Mouse (Mus musculus) neural tube, embryonic 11.5 days (tissue): ENCODE data around the gene Msh4. TPM values are rescaled to one million over a fixed set of nuclear protein-coding genes. Genes with fewer than 3 reads are reported as not detected.

Experiments used
- ATAC-seq: fragments of 200-750 bp; cut with Nextera tagmentation; 2 replicates; pipeline ENCODE4 v1.8.0; 2017; ENCODE audit warnings: moderate number of reproducible peaks, mild to moderate bottlenecking, moderate TSS enrichment, moderate library complexity; ENCODE audit not compliant: insufficient read depth, low FRiP score, low TSS enrichment
- DNase-seq: peaks from one replicate; pipeline ENCODE4 v3.0.0-alpha.2; 2015; ENCODE audit warnings: low spot score
- H3K27ac ChIP-seq: fragments of 300-500 bp; sonication (generic); 2 replicates; pipeline ENCODE4 v1.5.1; 2014; ENCODE audit warnings: low read depth, mild to moderate bottlenecking, low read length
- H3K27me3 ChIP-seq: fragments of 300-500 bp; sonication (generic); 2 replicates; pipeline ENCODE4 v1.6.1; 2014; ENCODE audit warnings: mild to moderate bottlenecking, low read length, mixed read lengths; ENCODE audit not compliant: control insufficient read depth, insufficient read depth
- H3K36me3 ChIP-seq: fragments of 300-500 bp; sonication (generic); 2 replicates; pipeline ENCODE4 v1.6.1; 2014; ENCODE audit warnings: mild to moderate bottlenecking, low read length, moderate library complexity, mixed read lengths; ENCODE audit not compliant: control insufficient read depth, insufficient read depth
- H3K4me1 ChIP-seq: fragments of 300-500 bp; sonication (generic); 2 replicates; pipeline ENCODE4 v1.6.1; 2014; ENCODE audit warnings: low read length, mixed read lengths; ENCODE audit not compliant: control insufficient read depth, insufficient read depth
- H3K4me2 ChIP-seq: fragments of 300-500 bp; sonication (generic); 2 replicates; pipeline ENCODE4 v1.6.1; 2014; ENCODE audit warnings: low read depth, mild to moderate bottlenecking, moderate library complexity
- H3K4me3 ChIP-seq: fragments of 300-500 bp; sonication (generic); 2 replicates; pipeline ENCODE4 v1.5.1; 2014; ENCODE audit warnings: low read depth, low read length
- H3K9ac ChIP-seq: fragments of 300-500 bp; sonication (generic); 2 replicates; pipeline ENCODE4 v1.6.1; 2014; ENCODE audit warnings: mild to moderate bottlenecking, low read length
- H3K9me3 ChIP-seq: fragments of 300-500 bp; sonication (generic); 2 replicates; pipeline ENCODE4 v1.6.1; 2016; ENCODE audit warnings: low read length; ENCODE audit not compliant: control insufficient read depth
- WGBS: fragments of 180-500 bp; shearing (Covaris S2); extraction: QIAGEN DNeasy Blood & Tissue Kit; methylation state at CpG from one replicate; pipeline ENCODE4 v1.1.7; 2014; 5-methylcytosine and 5-hydroxymethylcytosine counted together
- polyA plus RNA-seq: library from polyadenylated mRNA; unstranded; fragments of >200 nt; fragmentation: Nextera tagmentation; extraction: Ambion mirVana; gene quantifications from 2 replicates; pipeline ENCODE4 v1.2.1, GENCODE M21; 2014

Gene Msh4
- polyA plus RNA-seq, 1 experiment from 2014 or later = 0.07 TPM

DNA sequence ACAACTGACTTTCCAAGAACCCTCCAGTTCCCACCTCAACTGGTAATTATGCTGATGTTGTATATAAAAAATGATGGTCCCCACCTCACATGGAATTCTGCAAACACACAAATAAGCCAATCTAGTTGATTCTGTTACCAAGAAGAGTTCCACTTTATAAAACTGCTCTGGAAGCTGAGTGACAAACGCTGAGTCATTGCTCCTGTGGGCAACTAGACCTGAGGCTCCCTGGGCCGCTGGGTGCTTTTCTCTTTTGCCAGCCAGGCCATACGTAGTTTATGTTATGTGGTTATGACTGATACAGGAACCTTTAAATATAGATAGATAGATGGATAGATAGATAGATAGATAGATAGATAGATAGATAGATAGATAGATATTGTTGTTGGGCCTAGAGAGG lies 87.2 kb downstream of the Msh4 start:
- no peak for ATAC-seq
- Histone ChIP-seq H3K9me3 (no peaks in the 10 kb centered on the region), H3K27ac (no peak overlapping the region), H3K4me1 (no peaks in the 10 kb centered on the region), H3K36me3 (no peaks in the 10 kb centered on the region), H3K9ac (no peak overlapping the region), H3K4me3 (no peak overlapping the region), H3K4me2 (no peak overlapping the region), H3K27me3 (no peaks in the 10 kb centered on the region)
- 94% methylated on average over 3 of the region's 3 CpGs for WGBS
- DNase-seq = no peak

GRCm38 (mm10) chr3:153817376-153817890 lies 88.5 kb downstream of the Msh4 start:
- WGBS = 80% methylated on average over 9 of the region's 9 CpGs
- H3K4me1 ChIP-seq = no peaks in the 10 kb centered on the region
- H3K4me3 ChIP-seq = no peak overlapping the region
- no peaks in the 10 kb centered on the region for H3K9me3 ChIP-seq
- no peaks in the 10 kb centered on the region for H3K27me3 ChIP-seq
- no peaks in the 10 kb centered on the region for H3K36me3 ChIP-seq
- H3K27ac ChIP-seq = no peak overlapping the region
- ATAC-seq (no peak), DNase-seq (no peak)
- no peak overlapping the region for H3K4me2 ChIP-seq
- H3K9ac ChIP-seq = no peak overlapping the region

- H3K27me3 ChIP-seq = no peaks in the 10 kb centered on the region
- no peak overlapping the region for H3K9ac ChIP-seq
- no peaks in the 10 kb centered on the region for H3K9me3 ChIP-seq
- ATAC-seq = no peak
- no peak for DNase-seq
- H3K27ac ChIP-seq = no peak overlapping the region
- no peak overlapping the region for H3K4me2 ChIP-seq
- H3K4me1 ChIP-seq = no peaks in the 10 kb centered on the region
- no peaks in the 10 kb centered on the region for H3K36me3 ChIP-seq
- no peak overlapping the region for H3K4me3 ChIP-seq
- 83% methylated on average over 8 of the region's 8 CpGs for WGBS
Measured at GRCm38 (mm10) chr3:153814026-153814425, 91.9 kb downstream of the Msh4 start.

GRCm38 (mm10) chr3:153808406-153808805 lies 97.5 kb downstream of the Msh4 start:
- no peak overlapping the region for H3K9ac ChIP-seq
- DNase-seq (no peak), ATAC-seq (no peak)
- no peak overlapping the region for H3K4me3 ChIP-seq
- H3K36me3 ChIP-seq = no peaks in the 10 kb centered on the region
- H3K9me3 ChIP-seq = no peaks in the 10 kb centered on the region
- H3K4me1 ChIP-seq = peaks cover 4% of the 10 kb centered on the region; the same call in 1 of the 2 replicates
- 68% methylated on average over 13 of the region's 13 CpGs for WGBS
- H3K27ac ChIP-seq = no peak overlapping the region
- no peak overlapping the region for H3K4me2 ChIP-seq
- H3K27me3 ChIP-seq = no peaks in the 10 kb centered on the region

DNA sequence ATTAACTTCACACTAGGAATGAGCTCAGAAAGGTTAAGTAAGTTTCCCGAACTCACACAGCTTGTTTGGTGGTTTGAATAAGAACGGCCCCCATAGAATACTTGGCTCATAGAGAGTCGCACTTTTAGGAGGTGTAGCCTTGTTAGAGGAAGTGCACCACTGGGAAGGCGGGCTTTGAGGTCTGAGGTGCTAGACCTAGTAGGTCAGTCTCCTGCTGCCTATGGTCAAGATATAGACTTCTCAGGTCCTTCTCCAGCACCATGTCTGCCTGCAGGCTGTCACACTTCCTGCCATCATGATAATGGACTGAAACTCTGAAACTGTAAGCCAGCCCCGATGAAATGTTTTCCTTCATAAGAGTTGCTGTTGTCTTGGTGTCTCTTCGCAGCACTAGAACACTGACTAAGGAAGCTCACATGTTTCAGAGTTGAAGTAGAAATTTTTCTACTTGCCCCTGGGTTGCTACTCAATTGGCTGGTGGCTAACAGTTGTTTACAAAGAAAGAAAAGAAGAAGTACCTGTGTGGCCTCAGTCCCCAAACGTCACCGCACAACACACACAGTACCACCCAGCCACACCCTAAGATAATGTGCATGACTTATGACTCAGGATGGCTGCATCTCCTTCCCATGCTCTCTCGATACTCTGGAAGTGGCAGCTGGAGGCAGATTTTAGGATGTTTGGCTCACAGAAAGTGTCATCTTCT lies 98.3 kb downstream of the Msh4 start:
- Histone ChIP-seq H3K27ac (no peak overlapping the region), H3K36me3 (no peaks in the 10 kb centered on the region), H3K4me2 (no peak overlapping the region), H3K27me3 (no peaks in the 10 kb centered on the region), H3K9ac (no peak overlapping the region), H3K9me3 (no peaks in the 10 kb centered on the region), H3K4me3 (no peak overlapping the region), H3K4me1 (peaks cover 4% of the 10 kb centered on the region; the same call in 1 of the 2 replicates)
- ATAC-seq (no peak), DNase-seq (no peak)
- 86% methylated on average over 9 of the region's 9 CpGs for WGBS

Other genes with a start within 250 kb of the Msh4 start
- gene St6galnac3, start 181.0 kb downstream of the Msh4 start, polyA plus RNA-seq = 41.4 and 48.0 TPM in 2 replicates
- gene Asb17, start 61.9 kb downstream of the Msh4 start, polyA plus RNA-seq = 0.44 TPM in 1 of 2 replicates, not detected in the other
- gene Rabggtb, start 6.9 kb upstream of the Msh4 start, polyA plus RNA-seq = 39.7 and 44.4 TPM in 2 replicates
- gene Acadm, start 38.5 kb upstream of the Msh4 start, polyA plus RNA-seq = 53.0 and 58.3 TPM in 2 replicates
- 3.2 and 3.7 TPM in 2 replicates for gene Slc44a5, start 67.3 kb upstream of the Msh4 start, polyA plus RNA-seq